ENCODE assay signal across 22 mouse cellular contexts in the genomic region with DNA sequence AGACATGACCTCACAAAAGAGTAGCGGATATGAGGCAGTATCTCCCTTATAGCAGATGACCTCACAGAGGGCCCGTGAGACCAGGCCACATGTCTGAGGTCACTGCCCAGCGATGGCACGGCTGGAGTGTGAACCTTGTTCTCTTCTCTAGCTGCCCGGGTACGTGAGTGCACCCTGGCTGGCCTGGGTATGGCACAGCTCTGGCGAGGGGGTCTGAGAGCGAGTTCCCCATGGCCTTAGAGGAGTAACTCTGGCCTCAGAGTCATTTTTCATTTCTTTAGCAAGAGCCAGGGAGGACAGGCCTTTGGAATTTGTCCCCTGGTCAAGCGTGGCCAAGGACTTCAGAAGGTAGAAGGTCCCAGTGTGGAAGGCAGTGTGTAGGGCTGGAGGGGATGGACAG. TPM values are rescaled to one million over a fixed set of nuclear protein-coding genes. Genes with fewer than 3 reads are reported as not detected.
DNase-seq lines count a peak whose midpoint lies in the region; ATAC-seq and TF ChIP-seq lines count a peak whose summit lies in the region.
"Had no signal": no experiment of that assay in that cellular context is flagged by ENCODE, and none has a peak within 500 bp of the region (broad histone marks: within the 10 kb centered on the region; RNA-seq: fewer than 3 reads in every experiment).

No protein-coding gene starts in this region.

- no peaks in the 10 kb centered on the region for H3K27me3 ChIP-seq in liver, adult 2 months (ENCODE audit: control insufficient read depth, insufficient read depth, low read length)
- no peaks in the 10 kb centered on the region for H3K27me3 ChIP-seq in liver, embryonic 12.5 days (replicated peaks)
- H3K27me3 ChIP-seq in G1E (ENCODE audit: insufficient read depth, low read length), result no peaks in the 10 kb centered on the region
- no peaks in the 10 kb centered on the region for H3K27me3 ChIP-seq in kidney, postnatal 0 days (ENCODE audit: insufficient read depth, low read length)
- H3K27me3 ChIP-seq: neural tube, embryonic 12.5 days had no signal

- H3K27ac ChIP-seq in liver, adult 2 months (replicated peaks; ENCODE audit: insufficient read depth, low read depth, low read length), result peak overlapping the region; percentile 53
- no peak overlapping the region for H3K27ac ChIP-seq in liver, embryonic 12.5 days
- no peak overlapping the region for H3K27ac ChIP-seq in kidney, postnatal 0 days
- H3K27ac ChIP-seq: forebrain, embryonic 10.5 days; gastrocnemius, adult 2 months; layer of hippocampus, adult 2 months; macrophage; neural tube, embryonic 12.5 days had no signal

- TF ChIP-seq CTCF in liver, adult 2 months (IDR thresholded peaks at IDR 0.05; ENCODE audit: low read depth, low read length), result no peak
- TF ChIP-seq CTCF in G1E (IDR thresholded peaks at IDR 0.05; ENCODE audit: low read depth, low read length), result no peak
- TF ChIP-seq CTCF in kidney, postnatal 0 days (IDR thresholded peaks at IDR 0.05; ENCODE audit: low read depth), result no peak

- H3K9ac ChIP-seq in liver, adult 2 months (ENCODE audit: low read depth, low read length), result no peak overlapping the region
- H3K9ac ChIP-seq in liver, embryonic 12.5 days, result no peak overlapping the region
- H3K9ac ChIP-seq in kidney, postnatal 0 days (ENCODE audit: low read depth, low read length), result no peak overlapping the region
- H3K9ac ChIP-seq: lung, embryonic 14.5 days; neural tube, embryonic 12.5 days had no signal

- DNase-seq in liver, adult 2 months (ENCODE audit: extremely low read depth, low read depth, low spot score), result peak; percentile 81
- no peak for DNase-seq in G1E (ENCODE audit: low spot score)
- peak; percentile 34 for DNase-seq in kidney, adult 18-20 months
- DNase-seq in kidney, postnatal 0 days (ENCODE audit: low spot score), result no peak
- no peak for DNase-seq in retina, postnatal 1 day
- DNase-seq: adrenal gland, adult 8-10 months; cerebellum, adult 2 months; cerebellum, postnatal 36 days; gastrocnemius, adult 2 months; heart, postnatal 10 days; layer of hippocampus, postnatal 36 days; lung, embryonic 14.5 days; right cerebral cortex, adult 18-20 months; thymus, adult 2 months had no signal

- peaks cover 5% of the 10 kb centered on the region; the same call in 1 of the 2 replicates for H3K9me3 ChIP-seq in liver, embryonic 12.5 days (replicated peaks)
- peaks cover 9% of the 10 kb centered on the region for H3K9me3 ChIP-seq in G1E (replicated peaks)
- H3K9me3 ChIP-seq in kidney, postnatal 0 days (replicated peaks; ENCODE audit: low read length), result no peaks in the 10 kb centered on the region
- H3K9me3 ChIP-seq: neural tube, embryonic 12.5 days had no signal

- H3K36me3 ChIP-seq in liver, adult 2 months (ENCODE audit: control insufficient read depth, insufficient read depth, low read length), result no peaks in the 10 kb centered on the region; the same call in 1 of the 2 replicates
- peaks cover 79% of the 10 kb centered on the region for H3K36me3 ChIP-seq in liver, embryonic 12.5 days
- H3K36me3 ChIP-seq in G1E (replicated peaks), result peaks cover 89% of the 10 kb centered on the region
- H3K36me3 ChIP-seq in kidney, postnatal 0 days (ENCODE audit: insufficient read depth, low read length), result peaks cover 9% of the 10 kb centered on the region

- no peak for ATAC-seq in liver, embryonic 12.5 days
- ATAC-seq in G1E (ENCODE audit: extremely low read depth, insufficient number of reproducible peaks, low FRiP score, poor library complexity, severe bottlenecking), result no peak
- peak; percentile 65 for ATAC-seq in kidney, postnatal 0 days (replicated peaks; ENCODE audit: low FRiP score, low read depth)
- no peak for ATAC-seq in inflammation-experienced regulatory T-cells, adult 6 months

- TF ChIP-seq POLR2A in liver, adult 2 months (IDR thresholded peaks at IDR 0.05; ENCODE audit: extremely low read depth, insufficient read depth, low read length), result no peak

- peaks cover 9% of the 10 kb centered on the region for H3K4me1 ChIP-seq in liver, adult 2 months (ENCODE audit: control insufficient read depth, insufficient read depth, low read length)
- H3K4me1 ChIP-seq in liver, embryonic 12.5 days, result peaks cover 35% of the 10 kb centered on the region
- peaks cover 72% of the 10 kb centered on the region for H3K4me1 ChIP-seq in G1E (ENCODE audit: insufficient read depth, low read depth, low read length)
- no peaks in the 10 kb centered on the region; the same call in 1 of the 2 replicates for H3K4me1 ChIP-seq in kidney, postnatal 0 days (replicated peaks; ENCODE audit: insufficient read depth, low read length)
- H3K4me1 ChIP-seq: neural tube, embryonic 12.5 days had no signal

- H3K4me2 ChIP-seq in liver, embryonic 12.5 days, result no peak overlapping the region
- H3K4me2 ChIP-seq in kidney, postnatal 0 days (ENCODE audit: low read length), result no peak overlapping the region
- H3K4me2 ChIP-seq: heart, embryonic 11.5 days; lung, embryonic 14.5 days; midbrain, embryonic 11.5 days; neural tube, embryonic 12.5 days had no signal

- no peaks in the 10 kb centered on the region for H3K79me2 ChIP-seq in liver, adult 2 months (ENCODE audit: control insufficient read depth, insufficient read depth, low read length)

- 19% methylated on average over 9 of the region's 9 CpGs for WGBS in liver, adult 2 months
- 90% methylated on average over 9 of the region's 9 CpGs for WGBS in liver, embryonic 12.5 days (ENCODE audit: insufficient replicate concordance)
- 66% methylated on average over 9 of the region's 9 CpGs for WGBS in kidney, postnatal 0 days

- H3K4me3 ChIP-seq in liver, adult 2 months (ENCODE audit: insufficient read depth, low read depth, low read length), result no peak overlapping the region
- H3K4me3 ChIP-seq in liver, embryonic 12.5 days, result no peak overlapping the region
- peak overlapping the region; percentile 11; the same call in 1 of the 2 replicates for H3K4me3 ChIP-seq in G1E (ENCODE audit: low read depth, low read length)
- no peak overlapping the region for H3K4me3 ChIP-seq in kidney, postnatal 0 days (replicated peaks; ENCODE audit: low read depth, low read length)
- H3K4me3 ChIP-seq: forebrain, embryonic 10.5 days; gastrocnemius, adult 2 months; layer of hippocampus, adult 2 months; neural tube, embryonic 12.5 days had no signal

RNA-seq across cellular contexts. Expression of a gene that starts 12.3 kb away (rescaled TPM):
- 43.0 and 45.5 TPM in 2 replicates for total RNA-seq in liver, adult 2 months (2014; rRNA removed)
- polyA plus RNA-seq in liver, adult 2 months (2012; rRNA removed), result 144 and 157 TPM in 2 replicates
- 719 and 730 TPM in 2 replicates for polyA plus RNA-seq in liver, embryonic 12.5 days (2016; fragmentation: Nextera tagmentation; extraction: Ambion mirVana)
- total RNA-seq in G1E (2014; fragmentation: Nextera tagmentation) (227 and 282 TPM in 2 replicates), G1E (2017) (97.4 and 97.9 TPM in 2 replicates)
- 320 and 368 TPM in 2 replicates for polyA plus RNA-seq in G1E (2012)
- polyA plus RNA-seq in kidney, postnatal 0 days (2015; fragmentation: Nextera tagmentation; extraction: Ambion mirVana), result 222 and 225 TPM in 2 replicates
- polyA plus RNA-seq in inflammation-experienced regulatory T-cells, adult 6 months (2017; shearing (Covaris generic)), result 1 to 10 TPM; 4.0 to 6.9 (median 6.6) TPM

RNA-seq across cellular contexts. Expression of a gene that starts 35.2 kb away (rescaled TPM):
- total RNA-seq in liver, adult 2 months (2014; rRNA removed), result 3.8 and 4.8 TPM in 2 replicates
- polyA plus RNA-seq in liver, adult 2 months (2012; rRNA removed), result 0.81 and 1.6 TPM in 2 replicates
- 2.1 and 2.5 TPM in 2 replicates for polyA plus RNA-seq in liver, embryonic 12.5 days (2016; fragmentation: Nextera tagmentation; extraction: Ambion mirVana)
- total RNA-seq in G1E (2014; fragmentation: Nextera tagmentation) (24.8 and 27.9 TPM in 2 replicates), G1E (2017) (21.3 and 21.7 TPM in 2 replicates)
- 29.7 and 31.1 TPM in 2 replicates for polyA plus RNA-seq in G1E (2012)
- polyA plus RNA-seq in kidney, postnatal 0 days (2015; fragmentation: Nextera tagmentation; extraction: Ambion mirVana), result 1.0 and 1.3 TPM in 2 replicates
- 1 to 10 TPM; 2.2 to 5.4 (median 3.0) TPM for polyA plus RNA-seq in inflammation-experienced regulatory T-cells, adult 6 months (2017; shearing (Covaris generic))
- polyA plus RNA-seq: midbrain, embryonic 11.5 days had no signal

Comparison
In these comparisons a context has a peak if more than half of its experiments do, and no peak if none do; other contexts are left out.
1. DNase-seq: peak in liver, adult 2 months (single experiment) and kidney, adult 18-20 months (single experiment); none in G1E (single experiment), kidney, postnatal 0 days (single experiment) and retina, postnatal 1 day (single experiment).
2. RNA of a gene that starts 12.3 kb away (polyA plus RNA-seq): 719 to 730 TPM in liver, embryonic 12.5 days, 320 to 368 TPM in G1E, 222 to 225 TPM in kidney, postnatal 0 days and 144 to 157 TPM in liver, adult 2 months; 4.0 to 6.9 TPM in inflammation-experienced regulatory T-cells, adult 6 months; every median in the first group is over 10 times any median in the second.